Mouse (Mus musculus) cortical plate, adult 2 months (tissue): ENCODE measurements around the gene Shisal1.

Source experiments
- CTCF ChIP-seq: fragments of 200-500 bp; IDR thresholded peaks from 2 replicates; pipeline ENCODE4 v1.5.1; 2011; ENCODE audit warnings: mild to moderate bottlenecking, control low read depth, low read length; ENCODE audit not compliant: insufficient read depth; ENCODE audit errors: extremely low read depth
- POLR2A ChIP-seq: fragments of 200-500 bp; IDR thresholded peaks from 2 replicates; pipeline ENCODE4 v1.6.1; 2011; ENCODE audit warnings: mild to moderate bottlenecking, low read length, control low read depth; ENCODE audit not compliant: insufficient read depth; ENCODE audit errors: extremely low read depth

GRCm38 (mm10) chr15:84483622-84484021 is 36.7 kb upstream of the Shisal1 start:
- TF ChIP-seq POLR2A (no peak), CTCF (no peak)
